Mouse (Mus musculus) erythroblast, adult 5-6 weeks (primary cell): Measurements from ENCODE around the gene Agtrap. TPM values are rescaled to one million over a fixed set of nuclear protein-coding genes. Genes with fewer than 3 reads are reported as not detected.

ENCODE experiments used
- ATAC-seq: replicated peaks from 2 replicates; pipeline ENCODE4 v1.8.0; 2016; ENCODE audit warnings: moderate number of reproducible peaks, mild to moderate bottlenecking, moderate TSS enrichment, inconsistent platforms; ENCODE audit not compliant: poor library complexity, low FRiP score, severe bottlenecking
- total RNA-seq, 2 experiments: library from RNA; stranded (forward) in 1 of 2; stranded (reverse) in 1 of 2; fragments of 150-400 nt in 1 of 2; fragments of 200-764, 138-1000 nt in 1 of 2; gene quantifications; 2 replicates each; pipeline versions ENCODE4 v1.2.3 to v1.2.4; 2015 to 2017; ENCODE audit warnings: low replicate concordance in 2 of 2

Gene Agtrap
- total RNA-seq, 2 experiments from 2014 or later, result 7.3 to 9.2 TPM

- no peak for ATAC-seq
Measured at GRCm38 (mm10) chr4:148081201-148081600, 6.6 kb downstream of the Agtrap start.

DNA sequence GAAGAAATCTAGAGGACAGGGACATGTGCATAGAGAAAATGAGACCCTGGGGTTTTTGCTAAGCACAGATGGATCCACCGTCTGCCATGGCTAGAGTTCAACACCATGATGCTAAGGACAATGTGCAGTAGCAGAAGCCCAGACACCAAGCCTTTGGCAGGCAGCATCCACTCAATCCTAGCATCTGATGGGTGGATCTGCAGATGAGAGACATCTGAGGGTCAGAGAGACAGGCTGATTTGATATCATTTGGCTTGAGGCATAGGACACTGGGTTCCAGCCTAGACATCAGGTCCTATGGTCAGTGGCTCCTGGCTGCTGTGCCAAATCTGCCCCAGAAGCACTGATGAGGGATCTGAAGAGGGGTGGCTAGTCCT lies 7.2 kb downstream of the Agtrap start:
- ATAC-seq, result no peak

DNA sequence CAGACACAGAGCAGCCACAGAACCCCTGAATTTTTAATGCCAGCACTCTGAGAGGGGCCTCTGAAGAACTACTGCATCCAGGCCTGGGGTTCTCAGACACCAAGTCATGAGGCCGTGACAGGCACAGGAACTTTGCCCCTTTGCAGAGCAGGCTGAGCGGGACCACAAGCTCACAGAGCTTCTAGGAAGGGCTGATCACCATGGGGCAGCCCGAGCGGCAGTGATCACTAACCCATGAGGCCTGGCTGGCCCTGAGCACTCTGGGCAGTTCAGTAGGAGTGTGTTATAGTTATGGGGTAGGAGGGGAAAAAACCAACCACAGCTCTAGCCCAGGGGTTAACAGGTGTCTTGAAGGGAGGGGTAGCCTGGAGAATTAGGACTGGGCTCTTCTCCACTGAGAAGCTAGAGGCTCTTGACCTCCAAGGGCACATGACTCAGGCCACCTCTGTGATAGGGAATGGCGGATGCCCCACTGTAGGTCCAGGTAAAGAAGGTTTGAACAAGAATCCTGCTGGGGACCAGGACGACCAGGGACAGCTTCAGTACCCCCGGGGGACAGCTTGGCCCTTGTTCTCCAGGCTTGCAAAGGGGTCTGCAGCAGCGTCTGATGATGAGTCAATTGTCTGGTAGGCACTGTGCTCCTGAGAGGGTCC lies 7.8 kb downstream of the Agtrap start:
- no peak for ATAC-seq

GRCm38 (mm10) chr4:148079212-148079611 lies 8.6 kb downstream of the Agtrap start:
- no peak for ATAC-seq

DNA sequence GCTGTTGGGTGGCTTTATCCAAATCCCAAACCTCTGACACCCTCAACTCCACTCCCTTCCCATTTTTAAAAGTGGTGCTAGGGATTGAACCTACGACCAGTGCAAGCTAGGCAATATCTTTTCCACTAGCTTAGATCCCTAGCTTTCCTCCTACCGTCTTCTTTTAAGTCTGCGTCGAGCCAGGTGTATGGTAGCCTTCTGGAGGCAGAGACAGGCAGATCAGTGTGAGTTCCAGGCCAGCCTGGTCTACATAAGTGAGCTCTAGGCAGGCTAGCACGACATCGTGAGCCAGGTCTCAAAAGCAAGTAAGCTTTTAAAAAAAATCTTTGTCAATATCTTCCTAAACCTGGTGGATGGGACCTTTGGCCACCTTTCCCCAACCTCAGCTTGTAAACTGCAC lies 11.9 kb downstream of the Agtrap start:
- no peak for ATAC-seq

- ATAC-seq, result peak; percentile 61
Measured at GRCm38 (mm10) chr4:148075259-148075658, 12.6 kb downstream of the Agtrap start.

DNA sequence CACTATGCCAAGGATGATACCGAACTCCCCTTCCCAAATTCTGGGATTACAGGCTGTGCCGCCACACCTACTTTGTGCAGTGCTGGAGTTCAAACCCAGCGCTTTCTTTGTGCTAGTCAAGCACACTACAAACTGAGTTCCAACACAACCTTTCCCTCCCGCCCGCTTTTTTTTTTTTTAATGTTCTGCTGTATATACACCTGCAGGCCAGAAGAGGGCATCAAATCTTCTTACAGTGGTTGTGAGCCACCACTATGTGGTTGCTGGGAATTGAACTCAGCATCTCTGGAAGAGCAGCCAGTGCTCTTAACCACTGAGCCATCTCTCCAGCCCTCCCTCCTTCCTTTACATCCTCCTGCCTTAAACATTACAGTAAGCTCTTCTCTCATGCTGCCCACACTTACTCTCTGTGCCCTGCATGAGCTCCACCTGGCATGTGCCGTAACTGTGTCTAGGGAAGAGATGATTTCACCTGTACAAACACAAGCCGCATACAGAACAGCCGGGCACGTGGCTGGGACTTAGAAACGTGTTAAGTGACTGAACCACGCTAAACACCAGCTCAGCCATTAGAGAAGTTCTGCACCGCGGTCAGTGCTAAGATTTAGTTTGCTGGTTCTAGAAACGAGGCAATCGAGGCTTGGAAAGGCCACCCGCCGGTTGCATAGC lies 13.2 kb downstream of the Agtrap start:
- ATAC-seq, result no peak

DNA sequence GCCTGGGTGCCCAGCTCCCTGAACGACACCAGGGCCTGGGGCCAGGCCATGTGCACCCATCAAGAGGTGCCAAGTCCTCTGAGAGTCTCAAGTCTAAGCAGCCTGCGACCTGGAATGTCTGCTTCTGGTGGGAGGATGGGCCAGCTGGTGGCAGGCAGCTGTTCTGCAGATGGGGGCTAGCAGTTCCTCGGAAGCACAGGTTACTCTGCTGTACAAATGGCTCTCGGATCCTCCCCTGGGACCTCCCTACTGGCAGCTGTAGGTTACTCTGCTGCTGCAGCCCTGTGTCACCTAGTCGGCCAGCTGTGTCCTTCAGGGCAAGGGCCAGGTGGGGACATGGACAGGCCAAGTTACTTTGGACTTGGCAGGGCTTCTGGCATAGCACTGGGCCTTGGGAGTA lies 16.3 kb downstream of the Agtrap start:
- no peak for ATAC-seq

DNA sequence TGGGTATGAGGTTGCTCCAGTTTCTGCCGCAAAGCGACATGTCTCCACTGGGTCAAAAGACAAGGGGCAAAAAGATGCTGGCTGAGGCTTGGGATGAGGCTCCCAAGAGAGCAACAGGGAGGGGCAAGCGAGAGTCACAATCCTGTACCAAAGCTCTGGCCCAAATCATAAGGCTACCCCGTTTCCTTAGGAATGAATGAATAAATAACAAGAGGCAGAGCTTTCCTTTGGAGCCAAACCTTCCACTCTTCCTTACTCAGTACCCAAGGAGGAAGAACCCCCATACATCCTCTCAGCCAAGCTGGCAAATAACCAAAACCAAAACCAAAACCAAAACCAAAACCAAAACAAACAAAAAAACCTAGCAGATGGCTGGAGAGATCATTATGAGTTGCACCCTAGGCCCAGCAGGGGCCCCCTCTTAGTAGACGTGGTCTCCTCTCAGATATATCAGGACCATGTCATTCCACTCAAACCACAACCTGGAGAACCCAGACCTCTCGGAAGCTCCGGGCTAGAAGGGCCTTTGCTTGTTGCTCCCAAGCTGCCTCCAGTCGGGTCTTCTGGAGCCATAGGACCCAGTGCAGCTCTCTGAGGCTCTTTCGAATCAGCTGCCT lies 18.1 kb downstream of the Agtrap start:
- no peak for ATAC-seq

DNA sequence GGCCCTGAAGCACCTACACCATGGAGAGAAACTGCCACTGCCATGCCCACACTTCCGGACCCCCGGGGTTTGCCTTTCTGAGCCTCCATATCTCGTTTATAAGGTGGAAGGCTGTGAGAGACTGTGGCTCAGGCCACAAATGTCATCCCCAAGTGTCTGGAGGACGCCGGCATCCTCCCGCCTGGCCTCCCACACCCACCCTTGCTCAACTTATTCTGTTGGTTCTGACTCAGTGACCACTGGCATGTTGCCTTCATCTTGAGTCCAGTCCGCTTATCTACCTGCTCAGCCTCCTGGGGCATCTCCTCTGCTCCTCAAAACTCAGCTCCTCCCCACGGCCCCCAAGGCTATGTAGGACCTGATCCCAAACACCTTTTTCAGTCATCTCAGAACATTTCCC lies 20.5 kb downstream of the Agtrap start:
- no peak for ATAC-seq

DNA sequence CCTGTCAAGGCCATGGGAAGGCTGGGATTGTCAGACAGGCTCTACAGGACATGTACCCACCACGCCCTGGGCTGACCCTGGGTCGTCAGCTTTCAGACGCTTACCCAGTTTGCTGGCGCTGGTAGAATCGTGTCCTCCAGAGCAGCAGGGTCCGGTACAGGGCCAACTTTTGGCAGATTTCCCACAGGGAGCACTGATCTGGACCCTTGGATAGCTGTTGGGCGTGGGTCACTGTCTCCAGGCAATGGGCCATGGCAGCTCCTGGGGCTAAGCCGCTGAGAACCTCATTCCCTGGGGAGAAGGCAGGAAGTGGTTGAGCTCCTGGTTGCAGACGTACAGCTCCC lies 21.5 kb downstream of the Agtrap start:
- no peak for ATAC-seq

DNA sequence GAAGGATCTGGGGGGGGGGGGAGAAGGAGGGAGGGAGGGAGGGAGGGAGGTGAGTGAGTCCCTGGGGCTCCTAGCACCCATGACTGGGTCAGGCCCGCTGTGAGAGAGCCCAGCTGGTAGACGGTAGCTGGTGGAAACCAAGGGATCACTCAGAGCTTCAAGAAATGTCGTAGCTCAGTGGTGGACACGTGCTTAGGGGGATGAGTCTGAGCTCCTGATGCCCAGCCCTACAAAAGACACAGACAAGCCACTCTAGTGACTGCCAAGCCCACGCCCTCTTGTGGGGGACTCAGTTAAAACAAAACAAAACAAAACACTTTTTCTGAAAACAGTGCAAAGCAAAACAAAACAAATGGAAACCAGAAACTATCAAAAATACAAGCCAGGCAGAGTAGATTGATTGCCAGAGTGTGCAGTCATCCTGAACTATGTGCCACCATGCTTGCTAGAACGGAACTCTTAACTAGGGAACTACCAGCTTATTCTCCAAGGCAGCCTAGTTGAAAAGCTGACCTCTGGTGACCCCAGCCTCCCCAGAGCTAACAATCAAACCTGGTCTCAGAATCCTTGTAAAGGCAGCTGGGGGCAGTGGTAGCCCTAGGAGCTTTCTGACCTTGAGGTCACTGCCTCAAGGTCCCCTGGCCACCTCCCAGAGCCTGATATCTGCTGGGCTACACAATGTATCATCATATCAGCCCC lies 22.0 kb downstream of the Agtrap start:
- no peak for ATAC-seq

DNA sequence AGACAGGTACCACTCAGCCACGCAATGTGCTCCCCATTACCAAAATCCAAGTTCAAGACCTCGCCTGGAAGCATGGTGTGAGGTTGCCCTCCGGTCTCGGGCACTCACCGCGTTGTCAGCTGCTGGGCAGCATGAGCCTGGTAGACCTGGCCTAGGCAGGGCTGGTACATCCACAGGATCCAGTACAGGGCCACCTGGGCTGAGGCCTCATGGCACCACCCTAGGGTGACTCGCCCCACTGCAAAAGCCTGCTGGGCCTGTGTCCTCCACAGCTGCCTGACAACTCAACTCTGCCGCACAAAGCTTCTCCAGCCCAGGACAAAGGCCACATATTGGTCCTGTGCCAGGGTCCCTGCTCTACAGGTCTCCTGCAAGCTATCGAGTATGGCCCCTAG lies 26.7 kb downstream of the Agtrap start:
- no peak for ATAC-seq

- ATAC-seq, result 0 out of 2 replicates have a peak, but pooled peaks have one; percentile 45
Measured at GRCm38 (mm10) chr4:148060120-148061085, 27.4 kb downstream of the Agtrap start.

DNA sequence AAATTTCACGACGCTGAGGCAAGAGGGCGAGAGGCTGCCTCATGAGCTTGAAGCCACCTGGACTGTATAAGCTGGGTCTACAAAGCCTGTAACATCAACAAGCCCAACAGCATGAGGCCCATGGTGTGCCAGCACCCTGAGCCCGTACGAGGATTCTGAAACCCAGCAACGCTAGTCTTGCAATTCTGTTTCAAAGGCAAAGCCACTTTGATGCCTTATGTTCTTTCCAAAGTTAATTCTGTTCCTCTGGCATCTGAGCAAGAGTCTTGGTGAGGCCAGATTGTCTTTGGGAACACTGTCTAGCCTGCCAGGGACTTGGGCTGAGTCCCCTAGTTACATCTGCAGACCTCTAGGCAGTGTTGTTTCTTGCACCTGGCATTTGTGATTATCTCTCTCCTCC lies 28.8 kb downstream of the Agtrap start:
- ATAC-seq, result no peak

DNA sequence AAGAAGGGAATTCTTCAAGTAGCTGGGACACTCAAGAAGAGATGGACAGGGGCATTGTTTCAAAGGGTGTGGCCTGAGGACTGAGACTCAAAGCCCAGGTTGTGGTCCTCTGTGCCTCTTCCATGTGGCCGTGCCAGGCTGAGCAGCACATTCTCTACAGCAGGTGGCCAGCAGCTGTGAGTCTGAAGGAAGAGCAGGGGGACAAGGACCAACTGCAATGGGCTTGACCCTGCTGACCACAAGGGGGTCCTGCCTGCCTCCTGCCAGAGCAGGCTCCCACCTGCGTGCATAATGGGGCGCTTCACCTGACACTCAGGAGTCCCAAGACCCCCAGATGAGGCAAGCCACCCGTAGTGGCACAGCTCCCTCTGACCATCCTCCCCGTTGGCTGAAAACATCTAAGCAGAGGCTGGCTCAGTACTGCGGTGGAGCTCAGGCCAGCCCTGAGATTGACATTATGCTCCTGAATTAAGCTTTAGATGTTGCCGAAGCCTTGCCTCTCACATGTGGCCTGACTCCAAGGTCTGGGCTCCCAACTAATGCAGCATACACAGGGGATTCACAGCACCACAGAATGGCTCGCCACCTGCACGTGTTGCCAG lies 29.5 kb downstream of the Agtrap start:
- no peak for ATAC-seq

GRCm38 (mm10) chr4:148057661-148058209 lies 30.1 kb downstream of the Agtrap start:
- no peak for ATAC-seq

DNA sequence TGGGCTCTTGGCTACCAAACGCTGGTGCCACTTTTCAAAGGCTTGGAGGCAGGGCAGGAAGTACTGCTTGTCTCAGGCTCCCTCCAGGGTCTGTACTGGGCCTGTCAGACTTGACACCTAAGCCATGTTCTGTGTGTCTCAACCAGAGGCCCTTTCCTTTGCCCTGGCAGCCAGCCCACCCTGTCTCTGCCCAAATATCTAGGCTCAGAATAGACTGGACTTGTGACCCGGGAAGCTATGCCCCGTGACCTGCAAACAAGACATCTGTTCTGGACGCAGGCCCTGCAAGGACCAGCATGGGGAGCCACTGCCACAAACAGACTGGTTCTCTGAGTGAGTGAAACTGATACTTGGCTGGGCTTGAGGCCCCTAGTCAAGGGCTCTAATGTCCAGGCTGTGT lies 31.0 kb downstream of the Agtrap start:
- ATAC-seq, result no peak

- no peak for ATAC-seq
Measured at GRCm38 (mm10) chr4:148056246-148056645, 31.6 kb downstream of the Agtrap start.
